Mouse (Mus musculus) ES-E14 (cell line): ENCODE results near the gene Ndufaf3. TPM values are rescaled to one million over a fixed set of nuclear protein-coding genes. Genes with fewer than 3 reads are reported as not detected.

Experiments
- DNase-seq: peaks from one replicate; pipeline ENCODE4 v3.0.0-alpha.2; 2013; ENCODE audit warnings: low read depth, low spot score
- H3K27ac ChIP-seq: 2 replicates; pipeline ENCODE4 v1.5.1; 2012; ENCODE audit warnings: low read depth, mild to moderate bottlenecking, low read length, moderate library complexity, mixed read lengths; ENCODE audit not compliant: poor library complexity, insufficient read depth, severe bottlenecking
- H3K36me3 ChIP-seq: 2 replicates; pipeline ENCODE4 v1.6.1; 2012; ENCODE audit warnings: mild to moderate bottlenecking, low read length, moderate library complexity, mixed read lengths; ENCODE audit not compliant: control insufficient read depth, poor library complexity, insufficient read depth, severe bottlenecking
- H3K4me1 ChIP-seq, 2 experiments: fragments of 150-350 bp in 1 of 2; sonication (generic) in 1 of 2; 2 replicates each; pipeline ENCODE4 v1.6.1; 2012; ENCODE audit warnings: low read length in 2 of 2, mild to moderate bottlenecking in 1 of 2, mixed read lengths in 1 of 2; ENCODE audit not compliant: control insufficient read depth in 2 of 2, insufficient read depth in 2 of 2, poor library complexity in 1 of 2
- H3K4me3 ChIP-seq, 2 experiments: fragments of 150-350 bp in 1 of 2; sonication (generic) in 1 of 2; 2 replicates each; pipeline ENCODE4 v1.5.1; 2012; ENCODE audit warnings: low read length in 2 of 2, low read depth in 1 of 2, mild to moderate bottlenecking in 1 of 2, mixed read lengths in 1 of 2; ENCODE audit not compliant: insufficient read depth in 1 of 2, poor library complexity in 1 of 2, severe bottlenecking in 1 of 2
- H3K9ac ChIP-seq: 2 replicates; pipeline ENCODE4 v1.6.1; 2012; ENCODE audit warnings: low read depth, mild to moderate bottlenecking, low read length, mixed read lengths; ENCODE audit not compliant: poor library complexity, insufficient read depth, severe bottlenecking
- H3K9me3 ChIP-seq: fragments of 150-350 bp; sonication (generic); 2 replicates; pipeline ENCODE4 v1.6.1; 2012; ENCODE audit warnings: low read depth, mild to moderate bottlenecking, low read length; ENCODE audit not compliant: control insufficient read depth, insufficient read depth
- CHD2 ChIP-seq: IDR thresholded peaks from 2 replicates; pipeline ENCODE4 v1.6.1; 2014; ENCODE audit warnings: mild to moderate bottlenecking, low read depth, low read length, inconsistent platforms
- HCFC1 ChIP-seq: IDR thresholded peaks from 2 replicates; pipeline ENCODE4 v1.6.1; 2012; ENCODE audit warnings: low read length, inconsistent platforms, borderline replicate concordance; ENCODE audit not compliant: insufficient read depth
- MAFK ChIP-seq: IDR thresholded peaks from 2 replicates; pipeline ENCODE4 v1.6.1; 2014; ENCODE audit warnings: mild to moderate bottlenecking, low read depth, low read length, inconsistent platforms; ENCODE audit not compliant: insufficient read depth
- ZC3H11A ChIP-seq: IDR thresholded peaks from 2 replicates; pipeline ENCODE4 v1.6.1; 2012; ENCODE audit warnings: low read depth, mild to moderate bottlenecking, inconsistent platforms, low read length, borderline replicate concordance
- ZNF384 ChIP-seq: IDR thresholded peaks from 2 replicates; pipeline ENCODE4 v1.6.1; 2012; ENCODE audit warnings: low read depth, low read length, inconsistent platforms
- in situ Hi-C, 2 experiments: fragments of 600-800 bp; cut with MboI; formaldehyde crosslinking; loops; one replicate each; pipeline ENCODE4 v1.15.1; 2025; ENCODE audit warnings: low sequenced_read_pairs in 2 of 2, inconsistent platforms in 1 of 2; ENCODE audit not compliant: unreplicated experiment in 2 of 2
- total RNA-seq: library from RNA; depleted of rRNA; stranded (reverse); fragments of 300-350 nt; gene quantifications from 2 replicates; pipeline ENCODE4 v1.2.3, GENCODE M21; 2012

Ndufaf3 gene
- total RNA-seq, 1 experiment, result 36.6 TPM

DNA sequence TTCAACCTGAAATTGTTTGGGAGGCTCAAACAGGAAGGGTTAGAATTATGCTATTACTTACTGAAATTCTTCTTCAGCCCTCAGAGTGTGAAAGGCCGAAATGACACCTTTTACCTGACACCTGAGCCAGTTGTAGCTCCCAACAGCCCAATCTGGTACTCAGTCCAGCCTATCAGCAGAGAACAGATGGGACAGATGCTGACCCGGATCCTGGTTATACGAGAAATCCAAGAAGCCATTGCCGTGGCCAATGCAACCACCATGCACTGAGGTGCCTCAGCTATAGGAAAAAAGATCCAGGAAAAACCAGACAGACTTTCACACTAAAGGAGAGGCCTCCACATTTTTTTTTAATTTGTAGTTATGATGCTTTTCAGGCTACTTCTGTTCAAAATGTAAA is 8.1 kb downstream of the Ndufaf3 start:
- Histone ChIP-seq H3K27ac (no peak overlapping the region), H3K4me1 (peaks cover 3 to 5% of the 10 kb centered on the region in 2 experiments; a peak in 3 of 4 replicates), H3K36me3 (peaks cover 47% of the 10 kb centered on the region), H3K9ac (no peak overlapping the region), H3K4me3 (no peak overlapping the region), H3K9me3 (no peaks in the 10 kb centered on the region)
- TF ChIP-seq CHD2 (no peak), ZC3H11A (no peak), HCFC1 (no peak), ZNF384 (no peak), MAFK (no peak)
- DNase-seq, result no peak
- in situ Hi-C loops, result no loop called here

DNA sequence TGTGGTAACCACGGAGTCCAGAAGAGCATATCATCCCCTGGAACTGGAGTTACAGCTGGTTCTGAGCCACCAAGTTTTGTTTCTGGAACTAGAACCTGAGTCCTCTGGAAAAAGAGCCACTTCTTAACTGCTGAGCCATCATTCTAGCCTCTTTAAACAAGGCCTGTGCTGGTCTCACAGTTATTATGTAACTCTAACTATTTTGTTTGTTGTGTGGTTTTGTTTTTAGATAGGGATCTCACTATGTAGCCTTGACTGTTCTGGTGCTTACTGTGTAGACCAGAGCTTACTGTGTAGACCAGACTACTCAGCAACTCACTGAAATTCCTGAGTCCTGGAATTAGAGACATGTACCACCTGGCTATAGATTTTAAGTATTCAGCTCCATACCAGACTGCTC is 20.4 kb downstream of the Ndufaf3 start:
- H3K4me3 ChIP-seq, result no peak overlapping the region
- H3K9ac ChIP-seq, result no peak overlapping the region
- no peaks in the 10 kb centered on the region; a peak in 2 of 4 replicates for H3K4me1 ChIP-seq
- in situ Hi-C loops, result no loop called here
- no peak overlapping the region for H3K27ac ChIP-seq
- no peak for DNase-seq
- peaks cover 34% of the 10 kb centered on the region for H3K36me3 ChIP-seq
- TF ChIP-seq ZC3H11A (no peak), CHD2 (no peak), ZNF384 (no peak), HCFC1 (no peak), MAFK (no peak)
- no peaks in the 10 kb centered on the region for H3K9me3 ChIP-seq

DNA sequence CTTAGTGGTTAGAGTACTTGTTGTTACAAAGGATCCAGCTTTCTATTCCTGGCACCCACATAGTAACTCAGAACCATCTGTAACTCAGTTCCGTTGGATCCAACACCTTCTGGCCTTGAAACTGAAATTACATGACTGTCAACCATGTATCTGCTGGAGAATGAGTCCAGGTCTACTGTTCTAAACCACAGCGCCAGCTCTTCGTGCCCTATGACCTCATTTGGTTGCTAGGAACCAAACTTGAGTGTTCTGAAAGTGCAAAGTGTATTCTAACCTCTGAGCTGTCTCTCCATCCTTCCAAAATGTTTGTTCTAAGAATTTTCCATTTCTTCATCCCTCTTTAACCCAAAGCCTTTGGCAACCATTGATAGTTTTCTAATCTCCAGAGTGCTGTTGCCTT is 21.2 kb downstream of the Ndufaf3 start:
- in situ Hi-C loops, result no loop called here
- H3K4me3 ChIP-seq, result no peak overlapping the region
- no peak overlapping the region for H3K27ac ChIP-seq
- H3K9me3 ChIP-seq, result no peaks in the 10 kb centered on the region
- H3K36me3 ChIP-seq, result peaks cover 38% of the 10 kb centered on the region
- no peak overlapping the region for H3K9ac ChIP-seq
- no peaks in the 10 kb centered on the region; a peak in 2 of 4 replicates for H3K4me1 ChIP-seq
- no peak for TF ChIP-seq CHD2
- TF ChIP-seq ZNF384, result no peak
- no peak for TF ChIP-seq HCFC1
- no peak for TF ChIP-seq ZC3H11A
- TF ChIP-seq MAFK, result no peak
- no peak for DNase-seq

DNA sequence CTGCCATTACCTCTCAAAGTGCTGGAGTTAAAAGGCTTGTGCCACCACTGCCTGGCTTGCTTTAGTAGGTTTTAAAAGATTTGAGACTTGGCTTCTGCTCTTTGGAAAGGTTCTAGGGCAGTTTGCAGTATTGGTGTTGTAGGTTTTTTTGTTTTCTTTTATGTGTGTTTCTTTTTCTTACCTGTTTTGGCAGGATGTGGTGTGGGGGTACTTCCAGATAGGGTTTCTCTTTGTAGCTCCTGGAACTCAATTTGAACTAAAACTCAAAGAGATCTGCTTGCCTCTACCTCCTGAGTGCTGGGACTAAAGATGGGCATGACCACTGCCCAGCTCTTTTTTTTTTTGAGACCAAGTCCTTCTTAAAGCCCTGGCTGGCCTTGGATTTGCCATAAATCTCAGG is 26.4 kb downstream of the Ndufaf3 start:
- no peak for DNase-seq
- Histone ChIP-seq H3K9me3 (no peaks in the 10 kb centered on the region), H3K4me3 (no peak overlapping the region), H3K9ac (no peak overlapping the region), H3K27ac (no peak overlapping the region), H3K36me3 (peaks cover 51% of the 10 kb centered on the region), H3K4me1 (no peaks in the 10 kb centered on the region)
- no peak for TF ChIP-seq ZC3H11A
- TF ChIP-seq ZNF384, result no peak
- no peak for TF ChIP-seq CHD2
- TF ChIP-seq MAFK, result no peak
- no peak for TF ChIP-seq HCFC1
- in situ Hi-C loops, result no loop called here

DNA sequence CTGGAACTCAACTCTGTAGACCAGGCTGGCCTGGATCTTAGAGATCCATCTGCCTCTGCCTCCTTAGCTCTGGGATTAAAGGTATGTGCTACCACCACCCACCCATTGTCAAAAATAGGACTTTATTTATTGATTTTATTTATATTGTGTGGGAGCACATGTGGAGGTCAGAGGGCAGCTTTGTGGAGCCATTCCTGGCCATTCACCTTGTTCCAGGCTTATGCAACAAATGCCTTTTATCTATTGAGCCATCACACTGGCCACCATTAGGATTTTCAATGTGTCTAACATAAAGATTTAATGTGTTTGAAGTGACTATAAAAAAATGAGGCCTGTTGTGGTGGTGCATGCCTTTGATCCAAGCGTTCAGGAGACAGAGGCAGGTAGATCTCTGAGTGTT is 35.7 kb downstream of the Ndufaf3 start:
- Histone ChIP-seq H3K9ac (no peak overlapping the region), H3K9me3 (no peaks in the 10 kb centered on the region), H3K4me3 (no peak overlapping the region), H3K36me3 (peaks cover 38% of the 10 kb centered on the region), H3K4me1 (no peaks in the 10 kb centered on the region), H3K27ac (no peak overlapping the region)
- no peak for TF ChIP-seq MAFK
- no peak for TF ChIP-seq HCFC1
- no peak for TF ChIP-seq CHD2
- TF ChIP-seq ZNF384, result no peak
- no peak for TF ChIP-seq ZC3H11A
- in situ Hi-C loops, result no loop called here
- no peak for DNase-seq
